Mouse (Mus musculus): ENCODE data around the gene Tmem108.

Tmem108 gene

DNA sequence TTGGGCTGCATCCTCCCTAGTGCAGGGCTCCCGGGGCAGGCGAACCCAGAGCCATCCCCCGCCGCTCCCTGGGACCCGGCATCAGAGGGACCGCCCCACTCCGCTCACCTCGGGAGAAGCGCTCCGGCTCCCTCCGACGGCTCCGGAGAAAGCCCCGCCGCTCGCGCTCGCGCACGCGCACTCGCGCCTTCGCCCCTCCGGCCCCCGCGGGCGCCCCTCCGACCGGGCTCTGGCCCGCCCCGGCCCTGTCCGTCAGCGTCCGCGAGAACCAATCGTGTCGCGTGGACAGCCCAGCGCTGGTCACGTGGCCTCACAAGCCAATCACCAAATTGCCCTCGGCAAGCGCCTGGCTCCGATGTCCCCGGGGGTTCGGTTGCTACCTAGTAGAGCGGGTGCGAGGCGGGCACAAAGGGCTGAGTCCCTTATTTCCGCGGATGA lies at the start of gene Tmem108:
Gene Tmem108, minus strand, starts transcription at position 191 of the 438 bp plus-strand sequence.
- DNase-seq (ENCODE audit: low spot score in 2 of 2): peak; percentile 65 to 77

DNA sequence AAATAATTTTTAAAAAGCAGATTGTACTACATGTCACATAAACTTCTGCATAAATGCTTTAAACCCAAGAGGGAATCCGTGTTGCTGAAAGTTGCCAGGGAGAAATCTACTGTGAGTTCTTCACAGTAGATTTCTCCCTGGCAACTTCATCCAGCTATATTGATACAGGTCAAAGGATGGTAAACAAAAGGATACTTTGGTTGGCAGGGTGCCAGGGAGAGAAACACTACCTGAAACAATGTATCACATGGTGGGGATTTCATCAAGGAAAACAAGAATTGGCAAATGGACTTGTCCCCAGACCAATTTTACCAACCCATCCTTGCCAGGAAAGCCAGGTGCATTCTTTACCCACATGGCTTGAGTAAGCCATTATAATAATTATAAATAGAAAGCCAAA lies 27.4 kb upstream of the Tmem108 start:
- DNase-seq (ENCODE audit: low spot score in 2 of 2): no peak

DNA sequence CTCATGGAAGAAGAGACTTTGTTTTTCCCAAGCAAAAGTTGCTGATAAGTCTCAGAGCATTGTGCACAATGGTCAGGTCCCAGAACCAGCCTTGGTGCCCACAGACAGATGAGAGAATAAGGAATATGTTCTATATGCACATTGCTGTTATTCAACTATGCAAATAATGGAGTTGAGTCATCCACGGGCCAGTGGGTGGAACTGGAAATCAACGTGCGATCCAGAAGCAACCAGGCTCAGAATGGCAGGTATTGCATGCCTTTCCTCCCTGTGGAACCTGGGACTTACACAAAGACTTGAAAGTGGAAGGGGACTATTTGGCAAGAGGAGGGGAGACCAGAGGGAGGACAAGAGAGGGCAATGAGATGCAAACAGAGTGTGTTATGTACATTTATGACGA lies 22.5 kb upstream of the Tmem108 start:
- no peak for DNase-seq (ENCODE audit: low spot score in 2 of 2)

DNA sequence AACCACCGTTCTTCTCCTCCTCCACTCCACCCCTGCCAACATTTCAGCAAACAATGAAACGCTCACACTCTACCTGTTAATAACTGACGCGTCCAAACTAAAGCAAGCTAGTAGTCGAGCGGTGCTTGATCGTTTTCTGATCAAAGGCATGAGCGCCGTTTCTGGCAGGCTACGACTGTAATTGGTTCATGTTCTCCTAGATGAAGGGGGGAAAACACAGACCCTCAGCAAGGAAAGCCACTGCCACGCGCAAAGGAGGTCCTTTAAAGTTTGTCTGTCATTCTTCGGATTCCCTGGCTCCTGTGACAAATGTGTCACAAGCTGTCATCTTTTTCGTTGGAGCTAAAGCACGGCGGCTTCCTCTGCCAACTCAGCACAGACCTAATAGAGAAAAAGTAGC lies 21.6 kb upstream of the Tmem108 start:
- no peak for DNase-seq (ENCODE audit: low spot score in 2 of 2)

DNA sequence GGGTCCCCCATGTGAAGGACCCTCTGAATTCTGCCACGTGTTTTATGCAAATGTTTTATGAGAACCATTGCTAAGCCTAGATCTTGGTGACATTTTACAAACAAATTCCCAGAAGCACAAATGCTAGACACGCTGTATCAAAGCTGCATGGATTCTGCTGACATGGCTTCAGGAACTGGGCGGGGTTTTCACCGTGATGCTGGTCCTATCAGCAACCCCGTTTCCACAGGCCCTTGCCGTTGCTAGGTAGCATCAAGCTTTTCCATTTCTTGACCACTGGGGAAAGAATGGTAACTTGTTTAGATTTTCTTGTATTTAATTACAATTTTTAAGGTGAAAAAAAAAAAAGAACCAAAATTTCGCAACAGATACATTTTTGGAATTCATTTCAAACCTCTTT lies 20.7 kb upstream of the Tmem108 start:
- DNase-seq (ENCODE audit: low spot score in 2 of 2): no peak

DNA sequence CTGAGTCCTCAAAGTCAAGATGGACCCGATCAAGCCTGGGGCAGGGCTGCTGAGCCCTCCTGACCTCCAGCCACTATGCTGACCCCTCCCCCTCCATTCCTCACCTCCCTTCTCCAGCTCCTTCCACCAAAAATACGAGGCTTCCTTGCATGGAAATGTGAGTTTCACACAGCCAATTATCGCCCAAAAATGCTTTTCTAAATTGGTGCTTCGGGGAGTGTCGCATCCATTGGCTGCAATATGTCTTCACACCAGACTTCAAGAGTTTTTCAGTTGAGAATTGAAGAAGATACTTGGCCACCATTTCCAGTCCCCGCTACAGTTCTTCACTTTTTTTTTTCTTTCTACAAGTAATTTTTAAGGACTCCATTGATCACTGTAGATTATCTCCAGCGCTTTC lies 19.8 kb upstream of the Tmem108 start:
- no peak for DNase-seq (ENCODE audit: low spot score in 2 of 2)

DNA sequence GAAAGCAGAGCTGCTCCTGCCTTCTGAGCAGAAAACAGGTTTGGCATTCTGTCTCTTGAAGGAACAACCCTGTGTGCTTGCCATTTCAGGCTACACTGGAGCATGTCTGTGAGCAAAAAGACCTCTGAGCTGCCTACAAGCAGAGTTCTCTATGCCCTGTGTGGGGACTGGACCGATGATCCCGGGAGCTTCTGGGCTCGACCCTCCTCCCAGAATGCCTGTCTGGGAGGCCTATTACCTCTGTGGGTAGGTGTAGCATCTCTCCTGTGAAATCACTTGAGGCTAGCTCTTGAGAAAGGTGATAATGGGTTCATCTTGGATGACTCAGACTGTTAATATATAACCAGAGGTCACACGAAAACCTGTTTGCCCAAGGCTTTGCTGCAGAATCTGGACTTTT lies 19.0 kb upstream of the Tmem108 start:
- DNase-seq (ENCODE audit: low spot score in 2 of 2): no peak

DNA sequence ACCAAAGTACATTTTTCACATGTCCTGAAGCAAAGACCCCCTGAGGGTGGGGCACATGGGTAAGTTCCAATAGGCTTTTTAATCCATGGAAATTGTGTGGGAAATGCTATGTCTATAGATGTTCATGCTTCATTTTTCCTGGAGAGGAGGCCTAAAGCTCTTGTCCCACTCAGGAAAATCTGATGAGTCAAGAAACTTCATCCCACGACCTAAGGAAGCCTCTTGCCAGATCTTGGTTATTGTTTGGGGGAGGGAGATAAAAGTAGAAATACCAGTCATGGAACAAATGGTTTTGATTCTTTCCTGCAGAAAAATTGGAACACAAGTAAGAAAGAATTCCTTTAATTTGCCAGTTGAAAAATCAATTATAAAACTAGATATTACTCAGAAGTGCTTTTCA lies 16.5 kb upstream of the Tmem108 start:
- no peak for DNase-seq (ENCODE audit: low spot score in 2 of 2)

DNA sequence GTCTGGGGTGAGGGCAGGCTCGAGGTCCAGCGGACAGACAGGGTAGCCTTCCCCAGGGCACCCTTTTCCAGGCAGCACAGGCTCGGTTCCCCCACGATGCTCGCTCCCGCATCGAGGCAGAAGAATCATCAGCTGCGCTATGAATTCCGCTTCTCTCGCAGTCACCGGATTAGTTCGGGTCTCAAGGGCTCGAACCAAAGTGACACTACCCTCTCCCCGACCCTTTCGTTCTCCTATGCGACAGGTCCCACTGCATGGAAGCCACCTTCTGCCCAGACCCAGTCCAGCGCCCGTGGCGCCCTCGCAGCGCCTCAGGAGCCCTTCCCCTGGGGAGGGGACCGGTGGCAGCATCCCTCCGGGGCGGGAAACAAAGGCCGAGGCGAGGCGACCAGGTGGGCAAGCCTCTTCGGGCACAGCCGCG lies 476 bp downstream of the Tmem108 start:
- DNase-seq (ENCODE audit: low spot score in 2 of 2): no peak

DNA sequence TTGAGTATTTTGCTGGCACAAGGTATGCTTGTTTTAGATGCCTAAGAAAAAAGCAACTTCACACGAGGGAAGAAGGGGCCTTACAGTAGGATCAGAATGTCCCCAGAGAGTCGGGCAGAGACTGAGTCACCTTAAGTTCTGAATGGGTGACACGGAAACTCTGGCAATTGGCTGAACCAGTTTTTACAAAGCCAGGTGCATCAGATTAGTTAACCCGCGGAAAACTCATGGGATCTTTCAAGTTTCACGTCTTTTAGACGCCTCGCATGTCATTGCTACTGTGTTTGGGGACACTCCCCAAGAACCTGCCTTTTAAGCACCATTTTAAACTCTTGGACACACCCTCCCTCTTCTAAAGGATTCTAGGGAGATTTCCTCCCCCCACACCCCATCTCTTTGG lies 1.3 kb downstream of the Tmem108 start:
- DNase-seq (ENCODE audit: low spot score in 2 of 2): no peak

DNA sequence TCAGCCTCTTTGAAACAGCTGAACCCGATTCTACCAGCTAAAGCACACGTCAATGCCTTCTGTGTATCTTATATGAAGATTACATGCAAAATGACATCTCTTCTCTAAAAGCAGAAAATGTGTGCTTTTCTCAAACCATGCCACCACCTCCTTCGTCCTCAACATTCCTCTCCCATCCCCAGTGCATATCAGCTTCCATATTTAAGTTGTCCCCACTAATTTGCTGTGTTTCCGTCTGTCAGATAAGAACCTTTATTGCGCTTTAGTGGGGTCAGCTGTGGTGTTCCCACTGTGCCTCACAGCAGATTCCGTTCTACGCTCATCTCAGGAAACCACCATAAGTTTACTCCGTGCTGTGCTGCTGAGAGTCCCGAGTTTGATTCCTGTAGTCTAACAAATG lies 1.8 kb downstream of the Tmem108 start:
- no peak for DNase-seq (ENCODE audit: low spot score in 2 of 2)

DNA sequence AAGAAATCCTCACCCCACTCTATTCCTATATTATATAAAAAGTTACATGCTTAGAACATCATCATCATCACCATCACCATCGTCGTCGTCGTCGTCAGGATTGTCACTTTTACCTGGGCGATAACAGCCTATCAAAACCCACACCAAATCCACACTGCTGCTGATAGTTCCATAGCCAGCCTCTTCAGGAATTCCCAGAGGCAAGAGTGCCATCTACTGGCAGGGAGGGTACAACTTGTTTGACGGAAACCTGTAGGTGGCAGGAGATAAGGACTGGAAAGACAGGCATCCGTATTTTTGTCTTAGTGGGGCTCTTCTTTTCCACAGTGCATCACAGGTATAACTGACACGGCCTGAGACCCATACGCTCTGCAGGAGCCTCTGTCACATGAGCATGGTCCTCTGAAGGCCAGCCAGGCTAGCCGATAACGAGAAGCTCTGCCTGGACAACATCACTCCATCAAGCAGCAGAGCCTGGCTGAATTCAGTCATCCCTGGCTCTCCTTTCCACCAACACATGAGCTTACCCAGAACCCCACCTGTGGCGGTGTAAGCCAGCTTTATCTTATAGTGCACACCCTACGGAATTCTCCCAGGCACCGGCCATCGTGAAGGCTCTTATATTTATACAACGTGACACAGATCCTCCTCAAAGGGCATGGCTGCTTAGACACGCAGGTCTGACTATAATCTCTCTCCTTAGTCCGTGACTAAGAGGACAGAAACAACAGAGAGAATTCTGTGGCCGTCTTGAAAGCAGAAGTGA lies 2.5 kb downstream of the Tmem108 start:
- peak; percentile 55 to 59 for DNase-seq (ENCODE audit: low spot score in 2 of 2)

DNA sequence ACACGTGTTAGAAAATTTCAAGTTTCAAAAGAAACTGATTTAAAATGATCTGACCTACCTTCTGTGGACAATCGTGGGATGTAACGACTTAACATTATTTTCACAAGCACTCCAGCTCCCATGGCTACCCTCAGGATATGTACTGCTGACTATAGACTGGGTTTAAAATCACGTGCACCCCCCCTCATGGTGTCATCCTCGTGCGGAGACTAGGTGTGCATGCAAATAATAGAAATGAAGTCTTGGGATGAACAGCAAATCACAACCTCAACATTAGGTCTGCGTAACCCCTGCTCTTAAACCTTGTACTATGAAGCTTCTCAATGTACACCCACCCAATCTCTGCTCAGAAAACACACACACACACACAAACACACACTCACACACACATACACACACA lies 3.4 kb downstream of the Tmem108 start:
- DNase-seq (ENCODE audit: low spot score in 2 of 2): no peak

DNA sequence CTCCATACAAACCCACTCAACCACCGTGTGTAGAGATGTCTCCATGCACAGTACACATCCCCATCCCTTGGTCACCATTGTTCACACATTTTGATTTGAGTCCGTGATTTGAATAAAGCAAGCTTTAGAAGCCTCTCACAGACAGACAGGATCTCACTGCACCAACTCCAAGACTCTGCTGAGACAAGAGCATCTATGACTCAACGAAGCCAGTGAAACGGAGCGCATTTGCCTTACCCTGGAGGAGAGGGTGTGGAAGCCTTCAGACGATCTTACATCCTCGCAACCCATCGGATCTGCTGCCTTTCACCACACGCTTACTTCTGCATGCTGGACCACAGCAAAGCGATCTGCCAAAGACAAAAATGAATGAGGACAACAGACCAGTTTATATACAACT lies 9.0 kb downstream of the Tmem108 start:
- no peak for DNase-seq (ENCODE audit: low spot score in 2 of 2)

DNA sequence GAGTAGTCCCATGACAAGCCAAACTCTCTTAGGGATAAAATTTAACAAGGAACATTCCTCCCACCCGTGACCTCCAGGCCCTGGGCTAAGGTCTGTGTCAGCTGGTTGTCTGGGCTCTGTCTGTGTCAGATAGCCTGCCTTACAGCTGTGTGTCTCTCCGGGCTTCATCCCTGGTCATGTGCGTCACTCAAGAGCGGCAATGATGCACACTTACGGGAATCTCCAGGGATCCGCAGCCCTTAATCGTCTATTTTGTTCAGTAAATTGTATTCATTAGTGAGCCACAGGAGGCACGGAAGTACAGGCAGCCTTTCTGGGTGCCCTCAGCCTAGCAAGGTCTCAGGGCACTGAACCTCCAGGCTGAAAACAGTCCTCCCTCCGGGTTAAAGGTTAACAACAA lies 10.1 kb downstream of the Tmem108 start:
- DNase-seq (ENCODE audit: low spot score in 2 of 2): no peak

DNA sequence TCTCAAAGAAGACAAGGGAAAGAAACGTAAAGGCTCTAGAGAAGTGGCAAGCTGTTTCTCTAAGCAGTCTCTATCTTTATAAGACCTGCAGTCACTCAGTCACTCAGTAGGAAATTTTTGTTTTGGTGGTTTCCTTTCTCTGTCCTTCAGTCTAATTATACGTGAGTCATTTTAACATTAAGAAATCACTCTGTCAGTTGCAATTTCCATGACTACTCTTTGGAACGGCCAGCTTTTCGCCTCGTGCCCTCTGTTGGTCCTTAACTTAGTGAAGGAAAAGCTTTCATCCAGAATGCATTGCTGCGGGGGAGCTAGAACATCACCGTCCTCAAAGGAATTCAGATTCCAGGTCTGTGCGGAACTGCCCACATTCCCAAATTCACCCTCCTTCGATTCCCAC lies 11.1 kb downstream of the Tmem108 start:
- no peak for DNase-seq (ENCODE audit: low spot score in 2 of 2)

DNA sequence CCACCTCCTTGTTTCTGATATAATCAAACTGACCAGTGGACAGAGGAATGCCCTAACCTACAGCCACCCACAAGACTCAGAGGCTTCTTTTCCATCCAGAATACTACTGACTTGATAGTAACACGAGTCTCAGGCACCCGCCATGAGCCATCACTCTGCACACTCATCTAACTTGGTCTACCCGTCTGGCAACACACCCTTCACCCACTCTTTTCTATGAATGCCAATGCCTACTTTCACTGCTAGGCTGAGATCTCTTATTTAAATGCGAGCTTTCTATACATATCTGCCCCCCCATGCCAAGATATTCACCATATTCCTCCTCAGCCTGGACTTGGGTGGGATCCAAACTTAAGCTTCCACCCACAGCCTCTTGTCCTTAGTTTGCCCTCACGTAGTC lies 15.0 kb downstream of the Tmem108 start:
- no peak for DNase-seq (ENCODE audit: low spot score in 2 of 2)

DNA sequence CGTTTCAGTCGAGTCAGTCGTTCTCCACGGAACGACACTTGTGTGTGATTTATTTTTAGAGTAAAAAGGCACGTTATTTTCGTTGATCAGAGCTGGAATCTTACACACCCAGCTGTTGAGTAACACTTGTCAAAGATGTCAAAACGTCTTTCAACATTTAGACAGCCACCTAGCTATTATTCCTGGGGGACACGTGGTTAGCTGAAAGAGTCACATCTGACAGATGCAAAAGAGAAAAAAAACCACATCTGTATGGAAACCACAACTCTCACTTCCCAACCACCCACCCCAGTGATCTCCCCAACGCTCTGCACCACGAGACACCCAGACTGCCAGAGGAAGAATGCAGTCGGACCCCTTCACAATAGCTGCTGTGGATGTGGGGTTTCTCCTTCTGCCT lies 21.5 kb downstream of the Tmem108 start:
- no peak for DNase-seq (ENCODE audit: low spot score in 2 of 2)

DNA sequence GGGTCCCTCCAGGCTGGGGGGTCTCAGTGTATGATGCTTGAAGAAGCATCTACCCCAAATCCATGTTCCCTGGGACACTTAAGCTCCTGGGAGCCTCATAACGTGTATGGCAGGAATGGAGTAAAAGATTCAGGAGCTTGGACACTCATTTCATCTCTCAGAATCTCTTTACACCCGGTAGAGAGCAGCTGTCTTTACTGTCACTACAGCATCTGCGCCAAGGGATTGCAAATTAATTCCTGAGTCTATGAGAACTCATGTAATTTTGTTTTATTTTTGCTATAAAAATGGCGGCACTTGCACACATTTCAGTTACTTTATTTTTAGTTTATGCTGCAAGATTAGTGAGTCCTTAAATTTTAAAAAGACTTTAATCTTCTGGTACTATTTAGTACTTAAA lies 22.6 kb downstream of the Tmem108 start:
- no peak for DNase-seq (ENCODE audit: low spot score in 2 of 2)

DNA sequence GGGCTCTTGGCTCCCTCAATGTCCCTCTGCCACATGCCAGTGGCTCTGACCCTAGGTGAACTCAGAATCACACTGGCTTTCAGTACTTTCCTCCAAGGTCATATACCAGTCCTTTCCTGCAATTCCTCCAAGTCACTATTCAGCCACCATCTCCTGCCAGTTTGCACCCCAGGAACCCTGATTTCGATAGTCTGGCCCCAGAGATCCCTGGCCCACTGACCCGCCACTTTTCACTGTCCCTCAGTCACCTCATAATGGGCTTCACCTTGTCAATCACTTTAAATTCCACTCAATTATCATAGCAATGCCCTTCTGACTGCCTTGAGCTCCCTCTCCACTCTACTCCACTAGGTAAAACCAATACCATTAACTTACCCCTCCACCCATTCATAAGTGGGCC lies 31.9 kb downstream of the Tmem108 start:
- no peak for DNase-seq (ENCODE audit: low spot score in 2 of 2)

DNA sequence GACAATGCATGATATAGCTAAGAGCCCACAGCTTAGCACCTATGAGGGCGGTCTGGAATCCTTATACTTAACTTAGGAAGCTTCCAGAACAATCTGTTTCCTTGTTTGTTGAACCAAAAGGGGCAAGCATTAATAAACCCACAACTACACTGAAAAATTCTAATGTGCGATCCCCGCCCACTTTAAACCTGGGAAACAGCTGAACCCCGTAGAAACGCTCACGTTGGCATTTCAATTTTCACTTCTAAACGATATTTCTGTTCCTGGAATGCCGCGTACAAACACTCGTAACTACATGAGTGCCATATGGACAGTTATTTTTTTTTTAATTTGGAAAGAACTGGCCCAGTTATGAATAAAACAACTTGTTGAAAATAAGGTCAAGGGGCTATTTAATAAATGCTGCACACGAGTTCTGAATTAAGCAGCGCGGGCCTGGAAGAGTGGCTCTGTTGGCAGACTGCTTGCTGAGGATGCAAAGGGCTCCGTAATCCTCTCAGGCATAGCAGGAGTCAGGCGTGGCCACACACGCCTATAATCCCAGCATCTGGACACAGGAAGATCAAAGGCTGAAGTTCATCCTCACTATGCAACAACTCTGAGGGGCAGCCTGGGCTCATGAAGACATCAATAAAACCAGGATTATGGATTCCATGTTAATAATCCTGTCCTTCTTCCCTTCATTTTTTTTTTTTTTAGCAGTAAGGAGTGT lies 34.7 kb downstream of the Tmem108 start:
- DNase-seq (ENCODE audit: low spot score in 2 of 2): no peak

DNA sequence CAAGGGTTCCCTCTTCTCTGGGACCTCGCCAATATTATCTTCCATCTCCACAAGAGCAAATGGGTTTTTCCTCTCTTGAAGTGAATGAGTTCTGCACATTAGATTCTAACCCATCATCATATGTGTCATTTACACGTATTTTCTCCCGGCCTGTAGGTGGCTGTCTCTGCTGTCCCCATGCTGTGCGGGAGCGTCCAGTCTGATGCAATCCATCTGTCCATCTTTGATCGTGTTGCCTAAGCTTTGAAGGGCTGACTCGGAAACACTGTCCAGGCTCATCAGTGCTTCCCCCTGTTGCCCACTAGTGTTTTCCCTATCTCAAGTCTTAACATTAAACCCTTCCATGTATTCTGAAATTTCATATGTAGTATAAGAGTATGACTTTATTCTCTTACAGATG lies 36.1 kb downstream of the Tmem108 start:
- DNase-seq (ENCODE audit: low spot score in 2 of 2): no peak

DNA sequence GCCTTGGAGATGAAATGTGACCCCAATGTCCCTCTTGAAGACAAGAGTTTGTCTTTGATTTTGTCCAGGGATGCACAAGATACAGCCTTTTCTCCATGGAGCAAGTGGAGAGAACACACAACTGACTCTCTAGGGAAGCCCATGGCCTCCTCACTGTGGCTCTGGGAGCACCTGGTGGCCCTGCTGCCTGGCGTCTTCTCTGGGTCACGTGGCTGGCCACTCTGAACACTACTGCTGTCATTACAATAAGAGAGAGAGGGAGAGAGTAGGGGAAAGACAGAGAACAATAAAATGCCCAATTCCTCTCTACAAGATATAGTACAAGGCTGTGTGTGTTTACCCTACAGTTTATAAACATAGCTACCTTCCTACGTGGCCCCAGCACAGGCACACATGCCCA lies 40.2 kb downstream of the Tmem108 start:
- DNase-seq (ENCODE audit: low spot score in 2 of 2): no peak
